Mouse (Mus musculus): ENCODE results near the gene Rhoj.
"Not testable (repeated sequence)": the region's sequence is repeated elsewhere in the genome, so short reads cannot be mapped to it uniquely, and the experiment has no call there.

Gene Rhoj

DNA sequence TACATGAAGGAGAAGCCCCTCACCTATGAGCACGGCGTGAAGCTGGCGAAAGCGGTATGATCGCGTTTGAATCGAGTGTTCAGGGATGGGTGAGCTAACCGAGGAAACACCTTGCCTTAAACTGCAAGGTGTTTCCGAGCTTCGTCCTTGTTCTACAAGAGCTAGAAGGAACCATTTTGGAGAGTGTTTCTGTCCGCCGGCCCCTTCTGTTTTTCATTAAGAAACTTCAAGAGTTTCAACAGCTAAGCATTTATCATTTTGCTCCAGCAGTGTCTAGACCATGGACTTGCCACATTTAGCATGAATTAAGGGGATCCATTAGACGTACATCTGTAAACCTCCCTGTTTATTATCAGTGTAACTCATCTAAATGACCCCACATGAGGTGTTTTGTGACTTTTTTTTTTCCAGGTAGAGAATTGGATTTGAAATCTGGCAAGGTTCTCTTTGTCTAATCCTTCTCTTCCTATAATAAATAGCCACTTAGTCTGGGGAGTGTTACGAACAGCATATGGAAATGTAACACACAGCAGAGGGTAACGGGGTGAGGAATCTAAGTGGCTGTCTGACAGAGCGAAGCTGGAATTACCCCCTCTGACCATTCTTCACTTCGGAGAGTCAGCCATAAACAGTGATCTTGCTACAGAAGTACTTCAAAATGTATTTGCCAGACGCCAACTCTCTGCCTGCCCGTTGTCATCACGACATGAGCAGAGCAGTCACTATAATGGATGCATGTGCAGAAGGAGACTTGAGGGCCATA lies 86.1 kb downstream of the Rhoj start:
- no peak for ATAC-seq (ENCODE audit: low TSS enrichment)

DNA sequence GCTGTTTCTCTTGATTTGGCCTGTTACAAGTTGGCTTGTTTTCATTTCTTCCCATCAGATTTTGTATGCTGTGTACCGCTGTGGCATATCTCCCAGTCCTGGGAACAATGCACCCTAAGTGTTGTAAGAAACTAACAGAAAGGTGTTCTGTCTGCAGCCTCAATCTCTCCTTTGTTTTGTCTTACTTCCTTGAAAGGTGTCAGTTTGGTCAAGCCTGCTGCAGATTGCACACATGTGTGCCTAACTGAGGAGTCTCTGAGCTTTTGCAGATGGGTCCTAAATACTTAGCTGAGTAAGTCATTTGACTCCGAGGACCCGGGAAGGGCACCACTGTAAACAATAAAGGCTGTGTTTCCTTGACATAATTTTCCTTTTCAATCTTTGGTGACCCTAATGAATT lies 88.5 kb downstream of the Rhoj start:
- ATAC-seq (ENCODE audit: low TSS enrichment) = no peak

DNA sequence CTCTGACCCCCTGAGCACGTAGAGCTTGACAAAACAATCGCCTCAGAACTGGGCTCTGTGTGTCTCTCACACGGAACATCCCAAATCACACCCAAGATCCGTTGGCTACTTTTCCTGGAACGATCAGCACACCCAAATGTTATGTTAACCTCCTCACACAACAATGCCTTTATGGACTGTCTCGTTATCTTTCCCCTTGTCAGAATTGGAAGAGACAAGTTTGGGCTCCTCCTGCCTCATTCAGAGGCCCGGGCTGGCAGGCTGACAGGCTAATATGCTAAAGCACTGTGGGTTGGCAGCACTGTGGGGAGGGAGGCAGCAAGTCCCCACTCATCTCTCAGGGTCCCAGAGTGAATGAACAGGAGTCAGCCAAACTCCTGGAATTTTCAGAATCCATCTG lies 89.0 kb downstream of the Rhoj start:
- no peak for ATAC-seq (ENCODE audit: low TSS enrichment)

DNA sequence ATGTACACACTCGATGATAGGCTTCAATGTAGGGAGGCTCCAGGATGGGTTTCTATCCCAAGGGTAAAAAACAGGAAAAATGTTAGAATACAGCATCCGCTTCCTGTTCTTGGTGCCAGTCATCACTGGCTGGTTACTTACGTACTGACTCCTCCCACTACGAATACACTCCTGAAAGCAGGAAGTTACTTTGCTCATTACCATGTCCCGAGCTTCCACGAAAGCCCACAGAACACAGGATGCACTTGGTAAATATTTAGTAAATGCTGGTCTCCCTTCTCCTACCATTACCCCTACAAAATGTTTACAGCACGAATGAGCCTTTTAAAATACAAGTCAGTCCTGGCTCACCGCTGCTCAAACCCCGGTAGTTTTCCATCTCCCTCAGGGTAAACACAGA lies 104.8 kb downstream of the Rhoj start:
- ATAC-seq (ENCODE audit: low TSS enrichment) = no peak

DNA sequence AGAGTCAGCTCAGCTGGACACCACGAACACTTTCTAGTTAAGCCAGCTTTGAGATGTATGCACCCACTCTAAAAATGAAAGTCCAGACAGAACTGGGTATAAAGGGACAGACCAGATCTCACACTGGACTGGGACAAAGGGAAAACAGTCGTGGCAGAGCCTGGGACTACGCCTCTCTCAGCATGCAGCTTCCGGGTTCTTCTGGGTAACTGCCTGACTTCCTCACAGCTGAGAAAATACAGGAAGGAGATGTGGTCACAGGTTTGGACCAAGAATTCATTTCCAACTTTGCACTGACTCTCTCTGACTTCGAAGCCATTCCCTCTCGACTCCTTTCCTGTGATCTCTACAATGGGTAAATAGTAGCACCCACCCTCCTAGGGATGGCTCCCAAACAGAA lies 106.9 kb downstream of the Rhoj start:
- ATAC-seq (ENCODE audit: low TSS enrichment) = no peak

DNA sequence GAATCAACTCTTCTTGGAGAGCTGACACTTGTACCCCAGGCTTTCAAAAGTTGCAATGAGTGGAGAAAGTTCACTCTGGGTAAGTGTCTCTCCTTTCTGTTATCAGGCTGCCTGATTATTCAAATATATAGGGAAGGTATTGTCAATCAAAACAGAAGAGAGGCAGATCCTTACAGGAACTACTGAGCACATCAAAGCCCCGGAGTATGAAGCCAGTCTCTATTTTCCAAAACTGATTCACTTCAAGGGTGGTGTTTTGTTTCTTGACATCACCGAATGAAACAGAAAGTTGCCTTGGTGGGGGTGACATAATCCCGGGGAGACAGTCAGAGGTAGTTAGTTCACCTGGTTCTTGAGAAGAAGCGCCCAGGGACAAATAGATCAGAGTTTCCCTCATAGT lies 108.6 kb downstream of the Rhoj start, which contains the start of gene Gphb5:
Gene Gphb5, minus strand, starts transcription at position 101 of the 400 bp plus-strand sequence.
- no peak for ATAC-seq (ENCODE audit: low TSS enrichment)

DNA sequence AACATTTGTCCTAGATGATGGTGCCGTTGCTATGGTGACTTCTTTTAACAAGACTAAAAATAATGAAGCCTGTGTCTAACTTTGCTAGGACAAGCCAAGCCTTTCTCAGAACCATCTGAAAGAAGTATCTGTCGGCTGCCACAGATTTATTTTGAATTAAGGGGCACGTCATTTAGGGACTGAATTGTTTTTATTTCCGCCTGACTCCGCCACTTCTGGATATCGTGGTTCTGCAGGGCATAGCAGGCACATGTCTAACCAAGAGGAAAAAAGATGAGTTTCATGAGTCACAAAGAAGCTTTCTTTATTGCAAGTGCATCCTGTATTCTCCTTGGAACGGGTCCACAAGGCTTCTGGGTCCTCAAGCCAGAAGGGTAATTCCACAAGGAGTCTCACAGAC lies 116.2 kb downstream of the Rhoj start:
- peak; percentile 73 for ATAC-seq (ENCODE audit: low TSS enrichment)

DNA sequence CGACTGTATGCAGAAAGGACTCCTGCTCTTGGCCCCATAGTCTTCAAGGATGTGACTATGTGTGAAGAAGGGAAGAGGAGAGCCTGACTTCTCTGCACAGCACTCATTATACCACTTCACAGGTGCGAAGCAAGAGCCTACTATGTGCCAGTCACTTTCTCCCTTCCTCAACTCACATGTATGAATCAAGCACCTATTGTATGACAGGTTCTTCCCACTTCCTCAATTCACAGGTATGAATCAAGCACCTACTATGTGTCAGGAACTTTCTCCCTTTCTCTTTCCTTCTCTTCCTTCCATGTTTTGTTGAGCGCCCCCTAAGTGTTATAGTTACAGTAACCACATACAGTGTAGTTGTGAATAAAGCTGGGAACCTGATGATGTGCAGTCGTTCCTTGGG lies 116.7 kb downstream of the Rhoj start:
- ATAC-seq (ENCODE audit: low TSS enrichment) = no peak

DNA sequence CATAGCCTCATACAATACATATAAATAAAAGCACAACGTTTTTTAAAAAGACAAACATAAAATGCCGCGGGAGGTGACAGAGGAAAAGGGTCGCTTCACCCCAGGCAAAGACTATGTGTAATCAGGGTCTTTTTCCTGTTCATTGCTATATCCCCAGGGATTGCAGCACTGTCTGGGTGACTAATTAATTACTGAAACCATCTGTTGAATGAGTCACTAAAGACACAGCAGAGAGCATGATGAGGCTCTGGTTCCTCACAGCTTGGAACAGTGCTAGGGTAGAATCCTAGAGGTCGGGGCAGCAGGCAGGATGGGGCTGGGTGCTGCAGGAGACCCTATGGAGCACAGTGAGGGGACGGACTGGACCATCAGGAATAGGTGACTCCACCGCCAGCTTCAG lies 117.8 kb downstream of the Rhoj start:
- no peak for ATAC-seq (ENCODE audit: low TSS enrichment)

DNA sequence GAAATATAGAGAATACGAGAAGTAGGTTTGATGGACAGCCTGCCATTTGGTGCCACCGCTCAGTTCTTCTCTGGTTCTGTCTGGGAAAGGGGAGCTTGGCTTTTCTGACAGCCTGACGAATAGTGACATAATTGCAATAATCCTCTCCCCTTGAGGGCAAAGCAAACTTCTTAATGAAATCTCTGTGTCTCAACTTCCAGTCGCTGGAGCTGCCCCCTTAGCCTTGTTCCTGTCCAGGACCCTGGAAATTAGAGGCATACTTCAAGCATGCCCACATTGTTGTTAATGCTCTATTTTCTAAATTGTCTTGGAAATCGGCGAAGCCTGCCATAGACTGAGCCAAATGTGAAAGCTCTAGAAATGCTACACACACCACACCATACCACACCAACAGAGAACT lies 120.6 kb downstream of the Rhoj start:
- ATAC-seq (ENCODE audit: low TSS enrichment) = no peak

DNA sequence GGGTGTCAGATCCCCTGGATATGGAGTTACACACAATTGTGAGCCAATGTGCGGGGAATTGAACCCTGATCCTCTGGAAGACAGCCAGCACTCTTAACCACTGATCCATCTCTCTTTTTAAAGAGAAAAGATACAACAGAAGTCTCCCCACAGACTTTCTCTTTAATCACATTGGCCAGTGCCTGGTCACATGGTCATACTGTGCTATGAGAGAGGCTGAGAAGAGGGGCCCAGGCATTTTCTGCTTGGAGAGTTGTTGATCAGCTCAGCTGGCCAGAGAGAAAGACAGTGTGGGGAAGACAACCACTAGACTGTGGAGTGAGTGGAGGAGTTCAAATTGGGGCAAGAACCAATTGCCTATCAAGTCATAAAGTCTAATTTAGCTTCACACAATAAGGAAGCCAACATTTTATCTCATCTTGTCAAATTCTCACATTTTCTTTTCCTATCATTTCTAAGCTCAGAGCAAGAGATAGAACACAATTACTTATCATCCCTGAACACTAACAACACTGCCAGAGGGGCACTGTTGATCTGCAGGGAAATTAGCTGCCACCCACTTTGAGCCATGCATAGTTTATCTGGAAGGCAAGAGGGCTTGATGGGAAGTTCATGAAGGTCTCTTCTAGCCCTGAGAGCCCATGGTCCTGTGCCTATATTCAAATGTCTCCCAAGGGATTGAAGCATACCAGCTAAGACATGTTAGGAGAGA lies 121.7 kb downstream of the Rhoj start:
- no peak for ATAC-seq (ENCODE audit: low TSS enrichment)

DNA sequence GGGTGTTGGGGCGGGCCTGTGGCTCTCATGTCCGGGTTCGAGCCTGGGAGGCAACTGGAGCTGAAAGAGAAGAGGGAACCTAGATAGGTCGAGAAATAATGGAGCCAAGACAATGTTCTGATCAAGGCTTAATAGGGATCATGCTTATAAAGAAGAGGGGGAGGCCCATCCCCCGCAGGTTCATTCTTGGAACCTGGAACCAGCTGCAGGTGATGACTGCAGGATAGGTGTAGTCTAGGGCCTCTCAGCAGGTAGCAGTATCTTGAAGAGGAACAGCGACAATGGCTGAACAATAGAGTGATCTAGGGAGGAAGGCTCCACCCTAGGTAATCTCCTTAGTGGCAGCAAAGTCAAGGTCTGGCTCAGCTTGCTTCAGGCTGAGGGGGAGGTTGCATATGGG lies 124.3 kb downstream of the Rhoj start:
- not testable (repeated sequence) for ATAC-seq (ENCODE audit: low TSS enrichment)

DNA sequence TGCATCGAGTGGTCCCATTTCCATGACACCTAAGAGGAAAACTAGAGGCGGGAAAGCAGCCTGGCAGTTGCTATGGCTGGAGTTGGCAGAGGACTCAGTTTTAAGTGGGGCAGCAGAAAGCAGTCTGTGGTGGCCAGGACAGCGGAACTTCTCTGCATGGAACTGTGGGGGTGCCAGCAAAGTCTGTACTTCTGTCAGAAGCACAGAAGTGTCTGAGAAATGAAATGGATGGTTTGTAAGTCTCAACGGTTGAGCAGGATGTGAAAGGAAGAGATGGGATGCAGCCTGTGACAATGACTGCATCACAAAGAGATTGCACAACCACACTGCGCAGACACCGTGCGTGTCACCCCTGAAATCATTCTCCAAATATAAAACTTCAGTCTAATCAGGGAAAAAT lies 138.1 kb downstream of the Rhoj start:
- peak; percentile 39; the same call in 1 of the 2 replicates for ATAC-seq (ENCODE audit: low TSS enrichment)

DNA sequence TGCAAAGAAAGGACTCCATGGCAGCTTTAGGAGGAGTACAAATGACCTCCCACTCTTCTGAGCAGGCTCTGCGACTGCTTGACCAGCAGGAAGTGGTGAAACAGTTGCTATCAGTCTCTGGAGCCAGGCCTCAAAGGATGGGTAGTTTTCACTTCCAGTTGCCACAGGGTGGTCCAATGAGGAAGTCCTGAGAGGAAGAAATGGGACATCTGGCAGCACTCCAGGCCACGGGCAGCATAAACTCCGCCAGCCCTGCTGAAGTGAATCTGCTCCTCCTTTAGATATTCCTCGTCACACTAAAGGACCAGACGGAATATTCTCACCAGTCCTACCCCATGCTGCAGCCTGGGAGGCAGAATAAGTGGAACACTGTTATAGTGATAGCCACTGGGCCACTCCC lies 140.8 kb downstream of the Rhoj start:
- ATAC-seq (ENCODE audit: low TSS enrichment) = no peak

DNA sequence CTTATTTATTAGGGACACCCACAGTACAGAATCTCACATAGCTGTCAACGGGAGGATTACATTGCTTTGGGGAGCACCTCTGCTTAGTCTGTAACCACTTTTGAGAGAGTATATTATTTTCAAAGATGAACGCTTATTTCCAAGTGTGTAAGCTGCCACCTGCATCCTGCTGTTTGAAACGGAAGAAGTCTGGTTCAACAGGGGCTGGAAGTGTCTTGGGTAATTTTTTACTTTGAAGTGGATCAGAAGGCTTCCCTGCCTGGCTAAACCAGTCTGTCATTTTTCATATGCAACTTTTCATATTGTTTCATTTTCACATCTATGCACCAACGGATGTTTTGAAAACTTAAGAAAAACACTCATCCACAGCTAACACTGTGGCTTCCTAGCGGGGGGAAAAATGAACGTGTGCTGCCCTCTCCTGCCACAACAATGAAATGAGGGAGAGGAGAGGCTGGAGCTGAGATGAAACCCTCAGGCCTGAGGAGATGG lies 141.4 kb downstream of the Rhoj start:
- peak; percentile 40; the same call in 1 of the 2 replicates for ATAC-seq (ENCODE audit: low TSS enrichment)

DNA sequence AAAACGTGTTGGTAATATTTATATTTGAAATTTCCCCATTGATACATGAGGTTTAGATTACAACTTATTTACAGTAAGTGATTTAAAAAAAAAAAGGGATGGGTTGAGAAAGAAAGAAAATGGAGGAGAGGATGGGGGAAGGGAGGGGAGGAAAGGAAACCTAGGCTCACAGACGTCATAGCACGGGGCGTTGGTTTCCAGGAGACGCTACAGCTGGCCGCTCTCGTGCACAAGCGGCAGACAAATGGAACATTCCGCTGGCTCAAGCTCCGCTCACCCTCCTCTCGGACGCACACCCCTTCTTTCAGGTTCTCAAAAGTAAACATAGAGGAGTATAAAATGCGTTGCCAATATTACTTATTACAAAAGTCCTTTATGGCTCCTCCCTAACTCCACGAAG lies 141.9 kb downstream of the Rhoj start:
- no peak for ATAC-seq (ENCODE audit: low TSS enrichment)

DNA sequence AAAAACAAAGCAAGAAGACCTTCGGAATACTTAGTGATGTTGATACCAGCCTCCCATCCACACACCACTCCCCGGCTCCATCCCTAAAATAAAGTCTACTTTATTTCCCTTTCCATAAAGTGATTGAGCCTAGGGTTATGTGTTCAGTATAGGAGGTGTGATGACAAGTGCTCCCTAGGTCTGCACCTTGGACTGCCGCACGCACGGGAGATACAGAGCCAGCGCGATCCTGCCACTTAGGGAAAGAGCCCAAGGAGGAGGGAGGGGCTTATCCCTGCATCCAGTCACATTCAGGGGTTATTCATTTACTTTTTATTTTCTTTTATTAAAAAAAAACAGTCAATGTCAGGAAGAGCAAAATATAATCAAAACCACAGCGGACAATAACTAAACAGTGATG lies 142.5 kb downstream of the Rhoj start:
- ATAC-seq (ENCODE audit: low TSS enrichment) = no peak
